Mouse (Mus musculus) urinary bladder, postnatal 14 days (tissue): ENCODE measurements around the gene Nell1.

ENCODE experiments used
- DNase-seq: peaks from one replicate; pipeline ENCODE4 v3.0.0; 2021; ENCODE audit warnings: low spot score

Nell1 gene

DNA sequence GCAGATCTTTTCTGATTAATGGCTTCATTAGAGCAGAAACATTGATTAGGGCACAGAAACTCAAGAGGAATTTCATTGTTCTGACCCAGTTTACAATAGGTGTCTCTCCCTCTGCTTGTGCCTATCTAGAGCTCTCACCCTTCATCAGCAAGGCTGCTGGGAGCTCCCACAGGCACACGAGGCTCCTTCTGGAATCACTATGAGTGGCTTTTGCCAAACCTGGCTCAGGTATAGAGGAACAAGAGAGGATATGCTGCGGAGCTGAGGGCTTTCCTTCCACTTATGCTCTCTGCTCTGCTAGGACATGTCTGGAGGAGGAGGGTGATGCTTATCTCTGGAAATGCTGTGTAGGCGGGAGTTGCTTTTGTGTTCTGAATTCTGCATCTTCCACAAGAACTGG, 285.4 kb downstream of the Nell1 start:
- DNase-seq, result no peak

DNA sequence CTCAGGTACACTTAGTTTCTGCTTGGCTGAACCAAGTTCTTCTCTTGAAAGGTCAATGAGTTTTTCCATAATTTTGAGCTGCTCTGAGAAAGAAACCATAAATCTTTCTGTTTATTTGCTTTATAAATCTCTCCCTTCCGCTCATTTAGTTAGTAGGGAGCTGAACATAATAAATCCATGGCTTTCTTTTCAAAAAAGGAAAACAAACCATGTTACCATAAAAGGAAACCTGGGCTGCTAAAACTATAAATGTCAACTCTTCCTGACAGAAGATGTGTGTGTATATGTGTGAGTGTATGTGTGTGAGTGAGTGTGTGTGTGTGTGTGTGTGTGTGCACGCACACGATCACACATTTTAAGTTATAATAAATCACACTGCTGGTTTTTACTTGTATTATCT, 320.8 kb downstream of the Nell1 start:
- DNase-seq, result no peak

DNA sequence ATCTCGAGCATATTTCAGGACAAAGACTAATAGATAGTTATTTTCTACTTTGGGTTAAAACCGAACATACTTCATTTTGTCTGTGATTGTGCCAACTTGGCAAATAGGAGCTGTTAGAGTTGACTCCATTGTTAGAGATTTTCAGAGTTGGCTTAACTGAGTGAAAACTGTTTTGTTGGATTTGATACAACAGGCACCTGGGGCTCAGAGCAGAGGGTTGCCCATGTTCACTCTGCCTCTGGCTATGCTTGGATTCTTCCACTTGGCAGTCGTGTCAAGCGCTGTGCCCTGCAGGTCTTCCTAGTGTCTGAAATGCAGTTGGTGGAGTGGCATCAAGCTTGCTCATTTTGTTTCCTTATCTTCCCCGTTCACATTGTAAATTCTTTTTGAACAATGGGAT, 363.6 kb downstream of the Nell1 start:
- DNase-seq, result no peak

DNA sequence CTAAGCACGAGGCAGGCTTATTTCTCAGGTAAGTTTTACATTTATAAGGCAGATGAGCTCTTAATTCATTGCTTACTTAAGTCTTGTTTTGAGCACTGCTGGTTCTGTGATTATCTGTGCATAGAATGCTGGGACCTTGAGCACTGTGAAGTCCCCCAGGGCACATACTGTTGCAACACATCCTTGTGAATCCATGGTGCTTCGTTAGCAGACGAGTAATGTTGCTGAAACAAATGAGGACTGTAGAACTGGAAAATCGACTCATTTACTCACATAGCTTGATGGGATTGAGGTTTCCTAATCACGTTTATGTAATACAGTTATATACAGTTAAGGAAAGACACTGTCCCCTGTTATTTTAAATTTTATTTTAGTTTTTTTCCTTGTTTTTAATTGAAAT, 364.1 kb downstream of the Nell1 start:
- DNase-seq, result no peak

DNA sequence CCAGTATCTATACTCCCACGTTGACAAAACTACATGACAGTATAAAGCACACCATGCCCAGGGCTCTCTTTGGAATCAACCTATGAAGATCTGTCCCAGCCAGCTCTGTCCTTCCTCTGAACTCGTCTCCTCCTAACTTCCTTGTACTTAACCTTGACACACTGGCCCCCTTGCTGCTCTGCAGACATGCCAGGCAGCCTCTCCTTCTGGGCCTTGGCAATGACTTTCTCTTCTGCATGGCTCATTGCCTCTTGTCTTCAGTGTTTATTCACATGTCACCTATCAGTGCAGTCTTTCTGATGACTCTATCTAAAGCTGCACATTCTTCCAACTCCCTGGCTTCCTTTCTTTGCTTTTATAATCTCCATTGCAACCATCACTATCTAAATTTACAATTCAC, 376.9 kb downstream of the Nell1 start:
- no peak for DNase-seq

DNA sequence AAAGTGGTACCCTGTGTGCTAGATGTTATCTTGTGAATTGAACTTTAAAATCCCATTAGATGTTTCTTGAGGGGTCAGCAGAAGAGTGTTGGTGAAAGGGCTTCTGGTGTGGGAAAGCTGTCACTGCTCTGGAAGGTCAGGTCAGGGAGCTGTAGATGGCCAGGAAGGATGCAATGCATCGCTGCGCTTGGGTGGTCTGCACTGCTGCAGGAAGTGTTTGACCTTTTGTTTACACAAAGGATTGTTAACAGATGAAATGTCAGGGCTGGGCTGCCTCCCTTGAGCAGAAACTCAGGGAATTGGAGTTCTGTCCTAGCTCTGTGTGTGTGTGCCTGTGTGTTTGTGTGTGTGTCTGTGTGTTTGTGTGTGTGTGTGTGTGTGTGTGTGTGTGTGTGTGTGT, 382.5 kb downstream of the Nell1 start:
- DNase-seq, result no peak

DNA sequence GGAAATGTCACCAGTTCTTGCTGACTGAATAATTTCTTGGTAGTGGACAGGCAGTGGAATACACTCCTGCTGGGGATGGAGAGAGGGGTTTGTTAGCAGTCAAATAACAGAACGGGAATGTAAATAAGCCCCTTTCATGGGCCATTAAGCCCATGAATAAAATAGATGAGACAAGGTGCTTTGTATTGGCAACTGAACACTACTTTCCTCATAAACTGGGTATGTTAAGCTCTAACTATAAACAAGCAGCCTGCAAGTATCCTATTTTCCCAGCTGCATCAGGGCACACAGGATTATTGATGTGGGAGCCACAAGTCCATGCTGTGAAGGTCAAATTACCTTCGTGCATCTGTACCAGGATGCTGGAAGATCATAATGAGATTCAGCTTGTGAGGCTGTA, 387.4 kb downstream of the Nell1 start:
- DNase-seq, result no peak

DNA sequence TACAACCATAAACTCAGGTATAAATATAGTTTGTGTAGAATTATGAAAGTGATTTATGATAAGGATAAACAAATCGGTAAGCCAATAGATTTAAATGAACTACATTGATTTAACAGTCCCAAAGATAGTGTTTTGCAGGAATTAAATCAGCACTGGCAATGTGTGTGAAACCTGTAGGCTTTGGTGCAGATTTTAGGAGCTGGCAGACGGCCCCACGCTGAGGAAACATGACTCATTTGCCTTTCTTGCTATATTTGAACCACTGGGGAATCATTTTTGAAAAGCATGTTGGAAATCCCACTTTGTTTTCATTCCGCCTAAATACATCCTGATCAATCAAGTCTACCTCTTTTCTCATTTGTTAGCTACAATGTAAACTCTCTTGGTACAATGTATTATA, 400.2 kb downstream of the Nell1 start:
- no peak for DNase-seq

DNA sequence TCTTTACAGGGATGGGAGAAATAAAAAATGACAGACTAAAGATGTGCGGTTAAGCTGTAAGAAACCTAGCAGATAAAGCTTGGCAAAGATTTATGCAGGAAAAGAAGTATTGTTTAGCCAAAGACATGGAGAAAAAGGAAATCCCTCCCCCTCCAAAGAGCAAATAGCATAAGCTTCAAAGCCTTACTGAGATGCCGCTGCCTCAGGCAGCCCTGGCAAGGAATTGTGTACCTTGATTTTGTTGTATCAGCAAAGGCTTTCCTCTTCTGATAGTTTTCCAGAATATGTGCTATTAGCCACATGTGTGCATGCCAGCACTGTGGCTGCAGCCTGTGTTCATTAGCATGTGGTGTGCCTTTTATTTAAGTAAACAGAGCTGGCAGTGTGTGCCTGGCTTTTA, 435.8 kb downstream of the Nell1 start:
- DNase-seq, result no peak

DNA sequence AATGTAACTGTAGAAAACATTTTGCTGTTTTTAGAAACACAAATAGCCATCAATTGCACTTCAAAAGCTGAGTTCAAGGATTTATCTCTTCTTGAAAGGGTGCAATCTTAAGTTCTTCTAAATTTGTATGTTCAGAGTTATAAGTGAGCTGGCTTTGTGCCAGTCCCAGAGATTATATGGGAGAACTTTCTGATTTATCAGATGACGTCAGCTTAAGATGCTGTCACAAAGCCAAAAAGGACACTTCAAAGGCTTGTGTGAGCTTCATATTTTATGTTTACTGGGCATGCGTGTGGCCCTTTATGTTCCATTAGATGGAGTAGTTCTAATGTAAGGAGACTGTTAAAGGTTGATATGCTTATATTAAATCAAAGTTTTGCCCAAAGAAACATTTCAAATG, 445.3 kb downstream of the Nell1 start:
- no peak for DNase-seq

DNA sequence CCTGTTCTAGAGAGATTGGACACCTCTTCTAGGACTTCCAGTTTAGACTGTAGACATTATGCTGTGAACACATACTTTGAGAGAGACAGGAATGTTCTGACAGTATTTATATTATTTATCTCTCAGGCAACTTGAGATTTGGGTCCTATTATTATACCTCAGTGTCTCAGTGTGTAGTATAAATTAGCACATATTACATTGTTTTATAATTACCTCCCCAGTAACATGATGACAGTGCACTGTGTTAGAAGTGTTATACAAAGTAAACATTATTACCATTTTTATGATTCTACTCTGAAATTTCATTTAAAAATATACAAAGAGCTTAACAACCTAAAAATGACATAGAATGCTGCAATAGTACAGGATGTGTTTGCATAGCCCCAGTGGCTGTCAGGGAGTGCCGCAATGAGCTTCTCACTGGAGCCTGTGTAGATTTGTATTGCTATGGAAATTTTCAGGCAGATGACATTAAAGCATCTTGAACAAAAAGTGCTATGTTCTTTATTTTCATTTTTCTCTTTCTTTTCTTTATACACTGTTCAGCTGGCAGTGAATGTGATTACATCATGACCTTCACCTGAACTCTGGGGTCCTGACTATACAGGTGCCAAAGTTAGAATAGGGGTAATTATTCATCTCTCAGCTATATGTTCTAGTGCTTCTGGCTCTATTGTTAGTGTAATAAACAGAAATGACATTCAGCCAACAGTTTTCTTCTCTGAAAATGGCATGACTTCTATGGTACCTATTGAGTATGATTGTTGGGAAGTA, 447.9 kb downstream of the Nell1 start:
- DNase-seq, result no peak

DNA sequence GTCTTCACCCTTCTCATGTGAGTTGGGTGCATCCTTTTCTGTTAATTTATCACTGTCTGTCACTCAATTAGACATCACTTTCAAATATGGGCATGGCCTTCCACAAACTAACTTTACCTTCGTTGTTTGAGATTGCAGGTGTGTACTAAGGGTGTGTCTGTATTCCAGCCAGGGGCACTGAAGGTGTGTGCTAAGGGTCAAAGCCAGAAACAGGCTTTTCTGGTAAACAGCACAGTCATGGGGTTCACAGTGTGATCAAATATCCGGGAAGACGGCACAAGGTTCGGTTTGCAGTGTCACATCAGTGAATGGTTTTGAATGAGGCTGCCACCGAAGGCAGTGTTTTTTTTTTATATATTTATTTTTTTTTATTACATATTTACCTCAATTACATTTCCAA, 455.1 kb downstream of the Nell1 start:
- DNase-seq, result peak; percentile 7

DNA sequence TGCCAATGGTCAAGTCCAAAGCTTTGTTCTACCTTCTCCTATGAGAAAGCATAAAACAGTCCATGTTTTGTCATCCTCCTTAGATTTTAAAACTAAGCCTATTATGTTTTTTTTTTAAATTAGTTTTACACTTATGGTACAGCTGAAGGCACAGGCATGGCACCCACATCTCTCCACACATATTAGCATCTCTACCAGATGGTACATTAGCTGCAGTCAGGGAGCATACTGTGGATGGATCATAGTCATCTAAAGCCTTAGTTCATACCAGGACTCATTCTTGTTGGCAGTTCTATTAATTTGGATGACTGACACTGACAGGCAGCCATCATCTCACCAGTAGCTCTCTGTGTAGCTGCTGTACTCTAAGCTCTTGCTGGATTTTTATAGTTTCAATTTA, 466.6 kb downstream of the Nell1 start:
- DNase-seq, result no peak

DNA sequence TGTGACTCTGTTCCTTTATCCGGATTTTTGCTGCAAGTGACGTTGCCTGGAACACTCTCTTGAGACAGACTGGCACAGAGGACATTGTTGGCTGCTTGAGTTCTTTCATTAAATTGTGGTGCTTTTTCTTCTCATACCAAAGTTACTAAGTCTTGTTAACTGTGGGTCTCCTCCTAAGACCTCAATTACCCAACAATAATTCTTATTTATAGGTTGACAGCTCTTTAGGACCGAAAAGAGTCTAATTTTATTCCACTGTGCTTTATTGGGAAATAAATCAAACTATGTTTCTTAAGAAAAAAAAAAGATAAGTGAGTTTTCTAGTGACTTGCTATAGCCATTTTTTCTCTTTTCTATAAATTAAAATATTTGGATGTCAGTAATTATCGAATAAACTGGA, 472.7 kb downstream of the Nell1 start:
- no peak for DNase-seq

DNA sequence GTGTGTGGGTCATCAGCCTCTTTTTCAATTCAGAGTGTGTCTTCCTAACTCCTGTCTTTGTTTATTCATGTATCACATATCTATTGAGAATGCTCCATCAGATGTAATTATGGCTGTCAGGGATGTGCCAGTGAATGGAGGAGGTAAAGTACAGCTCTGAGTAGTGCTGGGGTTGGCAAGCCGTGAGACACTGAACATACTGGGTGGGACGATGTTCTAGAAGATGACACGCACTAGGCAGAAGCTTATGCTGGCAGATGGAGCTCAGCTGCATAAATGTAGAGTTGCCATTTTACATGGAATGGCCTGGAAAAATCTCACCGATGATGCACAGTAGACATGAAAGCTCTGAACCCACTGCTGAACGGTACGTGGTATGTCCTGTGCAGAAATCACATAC, 493.1 kb downstream of the Nell1 start:
- no peak for DNase-seq

DNA sequence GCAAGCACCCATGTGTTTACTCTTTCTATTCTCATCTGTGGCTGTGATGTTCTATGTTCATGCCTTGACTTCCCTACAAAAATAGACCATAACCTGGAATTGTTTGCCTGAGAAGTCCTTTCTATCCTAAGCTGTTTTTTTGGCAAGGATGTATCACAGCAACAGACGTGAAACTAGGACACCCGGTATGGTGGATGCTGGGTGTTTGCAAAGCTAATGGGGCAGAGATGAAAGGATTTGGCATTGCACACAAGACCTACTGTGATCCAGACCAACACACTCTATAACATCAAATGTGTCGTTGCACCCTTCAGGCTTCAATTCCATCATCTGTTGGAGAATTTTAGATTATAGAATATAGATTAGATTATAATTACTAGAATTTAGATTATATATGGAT, 495.9 kb downstream of the Nell1 start:
- DNase-seq, result no peak

DNA sequence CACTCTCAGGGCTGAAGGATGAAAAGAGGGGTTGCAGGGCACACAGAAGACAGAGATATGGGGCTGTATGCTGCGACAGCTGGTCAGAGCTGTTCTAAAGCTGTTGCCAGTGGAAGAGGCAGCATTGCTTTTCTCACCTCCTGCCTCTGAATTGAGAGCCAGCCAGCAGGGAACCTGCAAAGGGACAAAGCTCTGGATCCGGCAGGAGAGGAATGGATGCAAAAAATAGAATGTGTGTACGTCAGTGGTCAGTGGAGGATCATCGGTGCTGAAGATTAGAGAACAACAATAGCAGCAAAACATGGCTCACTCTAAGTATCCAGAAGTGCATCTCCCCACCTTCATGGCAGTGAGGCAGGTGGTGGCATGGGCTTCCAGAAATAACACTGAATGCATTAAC, 507.3 kb downstream of the Nell1 start:
- DNase-seq, result no peak

DNA sequence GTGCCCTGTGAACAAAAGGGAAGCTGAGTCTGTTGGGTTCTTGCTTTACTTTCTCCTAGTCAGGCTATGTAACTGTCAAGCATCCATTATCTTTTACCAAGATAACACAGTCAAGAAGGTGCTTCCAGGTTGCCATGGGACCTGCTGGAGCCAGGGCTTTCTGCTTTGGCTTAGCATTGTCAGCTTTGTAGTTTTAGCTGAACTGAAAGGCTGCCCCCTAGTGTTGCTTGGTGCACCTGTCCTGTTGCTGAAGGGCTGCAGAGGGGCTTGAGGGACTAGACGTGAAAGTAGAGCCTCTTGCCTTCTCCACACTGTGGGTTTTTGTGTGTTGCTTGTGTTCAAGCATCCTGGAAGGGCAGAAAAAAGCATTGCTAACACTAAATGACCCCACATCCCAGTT, 510.6 kb downstream of the Nell1 start:
- peak; percentile 30 for DNase-seq

DNA sequence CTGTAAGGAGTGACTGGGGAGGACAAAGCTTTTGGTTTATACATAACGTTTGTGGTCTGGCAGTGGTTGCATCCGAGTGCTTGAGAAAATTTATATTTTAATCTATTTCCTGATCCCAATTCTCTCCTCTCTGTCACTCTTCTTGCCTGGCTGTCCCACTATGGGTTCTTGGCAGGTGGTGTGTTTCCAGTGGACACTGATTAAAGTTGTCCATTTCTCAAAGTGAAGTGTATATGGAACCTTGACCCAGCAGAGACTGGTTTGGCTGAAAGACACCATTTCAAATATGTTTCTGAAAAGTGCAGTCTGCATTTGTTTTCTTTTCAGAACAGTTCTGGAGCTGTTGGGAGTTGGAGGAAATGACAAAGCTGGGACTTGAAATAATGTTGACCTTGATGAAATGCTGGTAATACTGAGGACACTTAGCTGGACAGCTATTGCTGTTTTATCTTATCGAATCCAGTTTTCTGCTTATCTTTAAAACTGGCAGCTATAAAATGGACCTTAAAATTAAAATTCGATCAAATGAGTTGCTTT, 512.3 kb downstream of the Nell1 start:
- DNase-seq, result no peak

DNA sequence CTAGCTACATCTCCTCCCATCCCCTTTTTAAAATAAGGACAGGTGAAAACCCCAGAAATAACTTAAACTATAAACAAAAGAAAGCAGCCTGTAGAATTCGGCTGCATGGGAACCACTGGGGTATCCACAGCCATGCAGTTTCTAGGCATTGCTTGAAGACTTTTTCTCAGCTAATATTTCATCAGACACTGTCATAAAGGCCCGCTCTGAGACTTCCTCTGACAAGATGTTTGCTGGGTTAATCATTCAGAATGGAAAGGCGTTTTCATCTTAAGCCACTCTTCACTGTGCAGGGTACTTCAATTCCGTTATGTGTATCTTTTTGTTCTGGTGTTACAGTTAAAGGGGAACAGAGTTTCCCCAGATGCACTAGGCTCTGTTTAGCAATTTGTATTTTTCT, 526.9 kb downstream of the Nell1 start:
- no peak for DNase-seq

DNA sequence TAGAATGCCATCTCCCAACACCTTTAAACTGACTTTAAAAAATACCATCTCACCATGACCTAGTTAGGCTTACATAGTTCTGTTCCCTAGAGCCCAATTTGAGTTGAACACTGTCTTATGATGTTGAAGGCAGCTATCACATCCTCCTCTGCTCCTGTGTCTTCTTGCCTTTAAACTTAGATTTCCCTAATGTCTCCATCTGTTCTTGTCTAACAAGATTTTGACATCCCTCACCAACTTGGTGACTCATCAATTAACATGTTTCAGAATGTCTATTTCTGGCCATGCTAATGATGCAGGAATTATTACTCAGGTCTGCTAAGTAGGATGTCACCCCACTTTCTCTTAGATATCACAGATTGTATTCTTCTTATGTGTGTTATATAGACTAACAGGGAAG, 532.4 kb downstream of the Nell1 start:
- DNase-seq, result no peak

DNA sequence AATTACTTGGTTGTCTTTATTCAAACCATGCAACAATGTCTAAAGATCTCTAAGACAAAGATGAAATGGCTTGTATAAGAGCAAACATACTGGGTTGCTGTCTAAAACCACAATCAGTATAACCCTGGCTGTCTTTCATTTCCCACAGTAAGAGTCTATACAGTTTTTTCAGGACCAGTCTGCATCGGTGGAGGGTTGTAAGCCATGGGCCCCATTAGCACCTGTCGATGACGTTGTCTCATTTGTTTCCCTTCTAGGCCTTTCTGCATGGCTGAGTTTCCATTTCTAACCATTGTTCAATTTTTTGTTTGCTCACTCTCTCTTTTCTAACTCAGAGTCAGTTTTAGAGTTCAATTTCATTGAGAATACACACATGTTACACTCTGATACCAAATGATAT, 540.2 kb downstream of the Nell1 start:
- DNase-seq, result no peak

DNA sequence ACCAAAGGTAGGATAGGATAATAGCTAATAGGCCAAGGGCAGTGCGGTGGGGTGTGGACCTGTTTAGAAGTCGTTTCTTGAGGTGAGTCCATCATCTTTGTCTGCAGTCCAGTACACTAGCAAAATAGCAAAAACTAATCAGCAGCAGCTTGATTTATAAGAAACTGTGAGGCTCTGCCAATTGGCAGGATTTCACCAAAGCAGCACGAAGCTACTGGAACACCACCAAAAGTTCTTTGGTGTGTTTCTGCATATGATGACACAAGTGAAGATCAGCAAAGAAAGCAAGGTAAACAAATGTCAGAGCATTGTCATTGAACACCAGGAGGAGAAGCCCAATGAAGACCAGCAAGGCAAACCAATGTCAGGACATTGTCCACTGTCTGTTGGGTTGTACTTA, 542.0 kb downstream of the Nell1 start:
- DNase-seq, result no peak

DNA sequence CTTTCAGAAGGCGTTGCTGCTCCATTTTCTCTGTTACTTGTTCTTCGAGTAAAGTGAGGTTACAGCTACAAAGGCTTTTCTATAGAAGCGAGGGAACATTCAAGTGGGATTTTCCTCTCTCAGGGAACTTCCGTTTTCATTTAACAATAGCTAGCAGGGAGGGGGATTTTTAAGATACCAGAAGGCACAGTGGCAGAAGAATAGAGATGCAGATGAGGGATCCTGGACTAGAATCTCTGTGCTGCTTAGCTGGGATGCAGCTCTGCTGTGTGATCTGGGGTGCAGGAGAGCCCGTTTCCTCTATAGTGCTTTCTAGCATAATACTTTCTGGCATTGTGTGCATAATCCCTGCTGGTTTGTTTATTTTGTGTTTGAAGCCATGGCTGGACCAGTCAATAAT, 568.7 kb downstream of the Nell1 start:
- DNase-seq, result no peak
